Comparison of ENCODE assay signal across 31 mouse cellular contexts in the genomic region with DNA sequence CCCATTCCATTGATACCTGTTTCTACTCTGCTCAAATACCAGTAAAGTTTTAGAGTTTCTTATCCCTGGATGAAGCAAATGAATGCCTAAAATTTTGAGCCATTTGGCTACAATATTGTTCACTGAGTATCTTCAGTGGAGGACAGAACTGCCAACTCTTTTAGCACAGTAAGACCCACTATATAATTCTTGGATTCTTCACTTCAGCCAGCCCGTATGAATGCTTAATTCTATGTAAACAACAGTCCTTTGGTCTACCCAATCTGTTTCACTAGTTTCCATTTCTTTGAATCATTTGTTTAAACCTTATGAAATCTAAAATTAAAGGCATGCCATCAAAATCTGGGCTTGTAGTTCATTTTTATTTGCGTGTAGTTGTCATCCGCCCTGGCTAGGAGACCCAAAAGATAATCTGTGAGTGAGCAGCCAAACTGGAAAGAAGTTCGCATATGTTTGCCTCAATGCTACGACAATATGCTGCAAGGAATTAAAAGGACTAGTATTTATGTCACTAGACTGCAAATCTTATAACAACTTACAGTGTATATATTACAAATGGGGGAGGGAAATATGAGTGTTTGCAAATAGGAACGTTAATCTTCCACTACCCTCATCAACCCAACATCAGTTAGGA.
DNase-seq lines count a peak whose midpoint lies in the region; ATAC-seq and TF ChIP-seq lines count a peak whose summit lies in the region.
"Had no signal": no experiment of that assay in that cellular context is flagged by ENCODE, and none has a peak within 500 bp of the region (broad histone marks: within the 10 kb centered on the region; RNA-seq: fewer than 3 reads in every experiment).

No protein-coding gene starts in this region.

- no peak overlapping the region for H3K4me3 ChIP-seq in forebrain, embryonic 14.5 days (ENCODE audit: low read depth, low read length)
- no peak overlapping the region for H3K4me3 ChIP-seq in forebrain, embryonic 10.5 days
- no peak overlapping the region for H3K4me3 ChIP-seq in lung, embryonic 14.5 days (ENCODE audit: low read depth, low read length)
- no peak overlapping the region for H3K4me3 ChIP-seq in forebrain, embryonic 16.5 days (replicated peaks; ENCODE audit: low read length)
- H3K4me3 ChIP-seq: embryonic facial prominence, embryonic 10.5 days; embryonic facial prominence, embryonic 13.5 days; erythroblast, embryonic 14.5 days; gastrocnemius, adult 2 months; heart, embryonic 12.5 days; heart, embryonic 15.5 days; hindbrain, embryonic 10.5 days; hindbrain, embryonic 13.5 days; intestine, embryonic 15.5 days had no signal

- H3K27me3 ChIP-seq in forebrain, embryonic 14.5 days (replicated peaks; ENCODE audit: control insufficient read depth, insufficient read depth, low read length): no peaks in the 10 kb centered on the region
- no peaks in the 10 kb centered on the region for H3K27me3 ChIP-seq in forebrain, embryonic 10.5 days (ENCODE audit: poor library complexity, severe bottlenecking)
- no peaks in the 10 kb centered on the region for H3K27me3 ChIP-seq in lung, embryonic 14.5 days (ENCODE audit: insufficient read depth, low read length)
- no peaks in the 10 kb centered on the region for H3K27me3 ChIP-seq in forebrain, embryonic 16.5 days (replicated peaks; ENCODE audit: control insufficient read depth, insufficient read depth, low read length)
- H3K27me3 ChIP-seq: CH12.LX; embryonic facial prominence, embryonic 13.5 days; heart, embryonic 12.5 days; heart, embryonic 15.5 days; hindbrain, embryonic 13.5 days; intestine, embryonic 15.5 days had no signal

- DNase-seq in forebrain, embryonic 14.5 days (ENCODE audit: low spot score): peak; percentile 2
- DNase-seq in forebrain, embryonic 10.5 days (ENCODE audit: extremely low spot score, low spot score): no peak
- peak; percentile 53 for DNase-seq in lung, embryonic 14.5 days
- no peak for DNase-seq in lung, adult 18-20 months
- peak; percentile 7 for DNase-seq in brain, embryonic 14.5 days (ENCODE audit: low read depth)
- no peak for DNase-seq in gastrocnemius, postnatal 10 days
- DNase-seq: adrenal gland, postnatal 10 days; adrenal gland, postnatal 36 days; B cell, adult 2 months; cerebellum, adult 11-12 months; cerebellum, adult 8-10 months; cerebellum, postnatal 10 days; cerebellum, postnatal 36 days; embryo, embryonic 11 days; gastrocnemius, adult 2 months; gastrocnemius, postnatal 25 days; heart, adult 18-20 months; heart, postnatal 36 days had no signal

- no peaks in the 10 kb centered on the region for H3K4me1 ChIP-seq in forebrain, embryonic 14.5 days (ENCODE audit: control insufficient read depth, insufficient read depth, low read length)
- H3K4me1 ChIP-seq in forebrain, embryonic 10.5 days: no peaks in the 10 kb centered on the region
- H3K4me1 ChIP-seq in lung, embryonic 14.5 days (ENCODE audit: insufficient read depth): no peaks in the 10 kb centered on the region
- peaks cover 3% of the 10 kb centered on the region for H3K4me1 ChIP-seq in forebrain, embryonic 16.5 days (replicated peaks; ENCODE audit: control insufficient read depth, insufficient read depth, low read length)
- H3K4me1 ChIP-seq: heart, embryonic 12.5 days; heart, embryonic 15.5 days; hindbrain, embryonic 10.5 days; hindbrain, embryonic 13.5 days; intestine, embryonic 15.5 days had no signal

- no peak for TF ChIP-seq CTCF in lung, embryonic 14.5 days (IDR thresholded peaks at IDR 0.05; ENCODE audit: low read depth)
- no peak for TF ChIP-seq CTCF in brain, embryonic 14.5 days (IDR thresholded peaks at IDR 0.05; ENCODE audit: borderline replicate concordance, extremely low read depth, insufficient read depth, insufficient read length)

- no peak for TF ChIP-seq POLR2A in brain, embryonic 14.5 days (IDR thresholded peaks at IDR 0.05; ENCODE audit: borderline replicate concordance, extremely low read depth, insufficient read depth, insufficient read length, poor library complexity, severe bottlenecking)

- no peaks in the 10 kb centered on the region for H3K9me3 ChIP-seq in forebrain, embryonic 14.5 days (replicated peaks; ENCODE audit: control insufficient read depth, low read length)
- no peaks in the 10 kb centered on the region for H3K9me3 ChIP-seq in forebrain, embryonic 10.5 days
- no peaks in the 10 kb centered on the region for H3K9me3 ChIP-seq in lung, embryonic 14.5 days (ENCODE audit: low read depth, low read length)
- no peaks in the 10 kb centered on the region for H3K9me3 ChIP-seq in forebrain, embryonic 16.5 days (ENCODE audit: control insufficient read depth, low read length)
- H3K9me3 ChIP-seq: embryonic facial prominence, embryonic 10.5 days; embryonic facial prominence, embryonic 13.5 days; G1E; heart, embryonic 12.5 days; heart, embryonic 15.5 days; hindbrain, embryonic 10.5 days; hindbrain, embryonic 13.5 days; intestine, embryonic 15.5 days had no signal

- H3K36me3 ChIP-seq in forebrain, embryonic 14.5 days (ENCODE audit: control insufficient read depth, insufficient read depth, low read length): no peaks in the 10 kb centered on the region
- no peaks in the 10 kb centered on the region for H3K36me3 ChIP-seq in forebrain, embryonic 10.5 days (replicated peaks)
- no peaks in the 10 kb centered on the region for H3K36me3 ChIP-seq in lung, embryonic 14.5 days (ENCODE audit: insufficient read depth)
- no peaks in the 10 kb centered on the region for H3K36me3 ChIP-seq in forebrain, embryonic 16.5 days (ENCODE audit: control insufficient read depth, insufficient read depth)
- H3K36me3 ChIP-seq: embryonic facial prominence, embryonic 10.5 days; embryonic facial prominence, embryonic 13.5 days; G1E; heart, embryonic 12.5 days; heart, embryonic 15.5 days; hindbrain, embryonic 10.5 days; hindbrain, embryonic 13.5 days; intestine, embryonic 15.5 days had no signal

- H3K9ac ChIP-seq in forebrain, embryonic 14.5 days (ENCODE audit: low read length): no peak overlapping the region
- no peak overlapping the region for H3K9ac ChIP-seq in lung, embryonic 14.5 days
- H3K9ac ChIP-seq in forebrain, embryonic 16.5 days (replicated peaks; ENCODE audit: low read depth, low read length): no peak overlapping the region
- H3K9ac ChIP-seq: embryonic facial prominence, embryonic 13.5 days; heart, embryonic 12.5 days; heart, embryonic 15.5 days; hindbrain, embryonic 13.5 days; intestine, embryonic 15.5 days had no signal

- no peak overlapping the region for H3K27ac ChIP-seq in forebrain, embryonic 14.5 days (ENCODE audit: low read depth, low read length)
- H3K27ac ChIP-seq in forebrain, embryonic 10.5 days: no peak overlapping the region
- no peak overlapping the region for H3K27ac ChIP-seq in lung, embryonic 14.5 days (ENCODE audit: low read depth)
- H3K27ac ChIP-seq in forebrain, embryonic 16.5 days (ENCODE audit: low read length): no peak overlapping the region
- H3K27ac ChIP-seq: embryonic facial prominence, embryonic 10.5 days; embryonic facial prominence, embryonic 13.5 days; gastrocnemius, adult 2 months; heart, embryonic 15.5 days; hindbrain, embryonic 10.5 days; hindbrain, embryonic 13.5 days; intestine, embryonic 15.5 days had no signal

- no peak for ATAC-seq in forebrain, embryonic 14.5 days
- ATAC-seq in lung, embryonic 14.5 days (ENCODE audit: insufficient read depth): peak; percentile 78; the same call in 1 of the 2 replicates
- ATAC-seq in forebrain, embryonic 16.5 days: peak; percentile 87
- ATAC-seq: hindbrain, embryonic 16.5 days; intestine, embryonic 15.5 days; Patski had no signal

- no peak overlapping the region for H3K4me2 ChIP-seq in forebrain, embryonic 14.5 days (ENCODE audit: low read length)
- no peak overlapping the region for H3K4me2 ChIP-seq in lung, embryonic 14.5 days
- no peak overlapping the region for H3K4me2 ChIP-seq in forebrain, embryonic 16.5 days (ENCODE audit: low read length)
- H3K4me2 ChIP-seq: embryonic facial prominence, embryonic 13.5 days; heart, embryonic 12.5 days; heart, embryonic 15.5 days; hindbrain, embryonic 13.5 days; intestine, embryonic 15.5 days had no signal

- 89% methylated on average over 6 of the region's 6 CpGs for WGBS in forebrain, embryonic 14.5 days
- WGBS in forebrain, embryonic 10.5 days: 92% methylated on average over 6 of the region's 6 CpGs
- 17% methylated on average over 6 of the region's 6 CpGs for WGBS in lung, embryonic 14.5 days
- 71% methylated on average over 6 of the region's 6 CpGs for WGBS in forebrain, embryonic 16.5 days

Comparison
In these comparisons a context has a peak if more than half of its experiments do, and no peak if none do; other contexts are left out.
1. DNase-seq: peak in forebrain, embryonic 14.5 days (single experiment), lung, embryonic 14.5 days (single experiment) and brain, embryonic 14.5 days (single experiment); none in forebrain, embryonic 10.5 days (single experiment), lung, adult 18-20 months (0 of 2) and gastrocnemius, postnatal 10 days (single experiment).